Mouse (Mus musculus): ENCODE measurements at regions not wholly inside any gene's neighbourhood (a gene's known extent, or its start where the extent isn't known, plus 50 kb on each side); places are given as distances from the start of the nearest gene placed in this dataset.

DNA sequence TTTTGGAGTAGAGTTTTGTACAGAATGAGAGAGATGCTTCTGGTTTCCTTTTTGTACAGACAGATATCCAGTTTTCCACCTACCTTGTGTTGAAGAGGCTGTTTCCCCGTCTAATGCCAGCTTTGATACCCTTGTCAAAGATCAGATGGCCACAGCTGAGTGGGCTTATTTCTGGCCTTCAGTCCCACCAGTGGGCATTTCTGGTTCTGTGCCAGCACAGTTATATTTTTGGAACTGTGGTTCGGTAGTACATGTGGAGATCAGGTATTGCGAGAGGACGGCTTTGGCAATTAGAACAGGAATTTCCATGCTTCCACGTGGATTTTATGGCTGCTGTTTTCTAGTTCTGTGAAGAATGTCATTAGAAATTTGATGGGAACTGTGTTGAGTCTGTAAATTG, 302.5 kb upstream of the Cxcr4 start:
- H3K4me1 ChIP-seq (ENCODE audit: control insufficient read depth, insufficient read depth, low read length), result no peaks in the 10 kb centered on the region
- H3K4me3 ChIP-seq (ENCODE audit: control insufficient read depth, low read depth, low read length), result no peak overlapping the region
- H3K36me3 ChIP-seq (ENCODE audit: control insufficient read depth, insufficient read depth, low read length), result no peaks in the 10 kb centered on the region
- H3K27me3 ChIP-seq (ENCODE audit: control insufficient read depth, insufficient read depth, low read length), result no peaks in the 10 kb centered on the region
- no peak overlapping the region for H3K27ac ChIP-seq (ENCODE audit: control insufficient read depth, insufficient read depth, low read depth, low read length)
- TF ChIP-seq POLR2A (IDR thresholded peaks at IDR 0.05; ENCODE audit: control insufficient read depth, low read depth, low read length), result no peak
- no peak for TF ChIP-seq CTCF (IDR thresholded peaks at IDR 0.05; ENCODE audit: control insufficient read depth, insufficient read depth, insufficient replicate concordance, low read depth, low read length)

DNA sequence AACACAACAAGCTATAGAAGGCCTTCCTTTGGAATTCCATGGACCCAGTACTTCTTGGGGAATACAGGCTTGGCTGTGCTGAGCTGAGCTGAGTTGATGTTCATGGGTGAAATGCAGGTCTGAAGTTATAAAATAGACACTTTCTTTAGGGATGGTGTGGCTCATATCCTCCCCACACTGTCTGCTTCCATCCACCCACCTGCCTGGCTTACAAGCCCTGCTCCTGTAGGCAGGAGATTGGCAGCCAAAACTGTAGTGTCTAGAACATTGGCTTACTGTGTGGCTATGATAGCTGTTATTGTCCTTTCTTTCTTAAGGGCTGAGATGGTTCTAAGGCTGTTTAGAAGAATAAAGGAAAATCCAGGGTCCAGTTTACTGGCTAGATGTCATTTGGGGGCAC, 286.2 kb upstream of the Cxcr4 start:
- TF ChIP-seq CTCF (IDR thresholded peaks at IDR 0.05; ENCODE audit: control insufficient read depth, insufficient read depth, insufficient replicate concordance, low read depth, low read length) (no peak), POLR2A (IDR thresholded peaks at IDR 0.05; ENCODE audit: control insufficient read depth, low read depth, low read length) (no peak)
- Histone ChIP-seq H3K4me3 (ENCODE audit: control insufficient read depth, low read depth, low read length) (no peak overlapping the region), H3K27ac (ENCODE audit: control insufficient read depth, insufficient read depth, low read depth, low read length) (no peak overlapping the region), H3K36me3 (ENCODE audit: control insufficient read depth, insufficient read depth, low read length) (no peaks in the 10 kb centered on the region), H3K4me1 (ENCODE audit: control insufficient read depth, insufficient read depth, low read length) (peaks cover 13% of the 10 kb centered on the region), H3K27me3 (ENCODE audit: control insufficient read depth, insufficient read depth, low read length) (no peaks in the 10 kb centered on the region)

DNA sequence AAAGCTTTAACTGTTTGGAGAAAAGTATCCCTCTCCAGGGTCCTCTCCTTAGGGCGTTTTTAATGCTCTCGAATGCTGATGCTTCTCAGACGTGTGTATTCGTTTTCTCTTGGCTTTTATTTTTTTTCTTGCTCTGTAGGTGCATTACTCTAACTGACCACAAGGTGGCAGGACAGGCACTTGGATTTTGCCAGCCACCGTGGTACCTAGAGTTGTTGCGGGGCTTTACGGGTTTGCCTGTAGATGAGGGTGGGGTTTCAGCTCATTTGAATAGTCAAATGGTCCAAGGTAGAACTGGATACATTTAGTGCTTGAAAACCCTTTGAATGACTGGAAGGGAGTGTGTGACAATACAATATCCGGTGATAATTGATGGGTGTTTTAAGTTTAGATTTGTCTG, 283.2 kb upstream of the Cxcr4 start:
- H3K4me3 ChIP-seq (ENCODE audit: control insufficient read depth, low read depth, low read length), result no peak overlapping the region
- peaks cover 14% of the 10 kb centered on the region for H3K4me1 ChIP-seq (ENCODE audit: control insufficient read depth, insufficient read depth, low read length)
- no peaks in the 10 kb centered on the region for H3K27me3 ChIP-seq (ENCODE audit: control insufficient read depth, insufficient read depth, low read length)
- H3K27ac ChIP-seq (ENCODE audit: control insufficient read depth, insufficient read depth, low read depth, low read length), result no peak overlapping the region
- H3K36me3 ChIP-seq (ENCODE audit: control insufficient read depth, insufficient read depth, low read length), result no peaks in the 10 kb centered on the region
- TF ChIP-seq POLR2A (IDR thresholded peaks at IDR 0.05; ENCODE audit: control insufficient read depth, low read depth, low read length) (no peak), CTCF (IDR thresholded peaks at IDR 0.05; ENCODE audit: control insufficient read depth, insufficient read depth, insufficient replicate concordance, low read depth, low read length) (peak; percentile 72; the same call in 1 of the 2 replicates)

DNA sequence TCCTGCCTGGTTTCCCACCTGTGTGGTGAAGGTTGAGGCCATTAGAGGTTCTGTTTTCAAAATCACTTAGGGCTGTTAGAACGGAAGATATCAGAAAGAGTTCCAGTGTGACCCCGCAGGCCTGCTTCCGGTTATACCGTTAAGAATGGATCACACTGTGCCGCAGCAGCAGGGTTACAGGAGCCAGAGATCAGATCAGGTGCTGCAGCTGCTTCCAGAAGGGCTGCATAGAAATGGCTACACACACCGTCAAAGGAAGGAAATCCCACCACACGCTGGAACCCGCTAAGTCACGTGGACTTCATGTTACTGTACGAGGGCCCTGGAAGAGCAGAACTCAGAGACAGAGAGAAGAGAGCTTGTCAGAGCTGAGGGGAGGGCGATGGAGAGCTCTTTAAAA, 282.1 kb upstream of the Cxcr4 start:
- TF ChIP-seq POLR2A (IDR thresholded peaks at IDR 0.05; ENCODE audit: control insufficient read depth, low read depth, low read length) (no peak), CTCF (IDR thresholded peaks at IDR 0.05; ENCODE audit: control insufficient read depth, insufficient read depth, insufficient replicate concordance, low read depth, low read length) (no peak)
- Histone ChIP-seq H3K4me3 (ENCODE audit: control insufficient read depth, low read depth, low read length) (peak overlapping the region; percentile 23), H3K4me1 (ENCODE audit: control insufficient read depth, insufficient read depth, low read length) (peaks cover 14% of the 10 kb centered on the region), H3K27me3 (ENCODE audit: control insufficient read depth, insufficient read depth, low read length) (no peaks in the 10 kb centered on the region), H3K27ac (ENCODE audit: control insufficient read depth, insufficient read depth, low read depth, low read length) (no peak overlapping the region), H3K36me3 (ENCODE audit: control insufficient read depth, insufficient read depth, low read length) (no peaks in the 10 kb centered on the region)

DNA sequence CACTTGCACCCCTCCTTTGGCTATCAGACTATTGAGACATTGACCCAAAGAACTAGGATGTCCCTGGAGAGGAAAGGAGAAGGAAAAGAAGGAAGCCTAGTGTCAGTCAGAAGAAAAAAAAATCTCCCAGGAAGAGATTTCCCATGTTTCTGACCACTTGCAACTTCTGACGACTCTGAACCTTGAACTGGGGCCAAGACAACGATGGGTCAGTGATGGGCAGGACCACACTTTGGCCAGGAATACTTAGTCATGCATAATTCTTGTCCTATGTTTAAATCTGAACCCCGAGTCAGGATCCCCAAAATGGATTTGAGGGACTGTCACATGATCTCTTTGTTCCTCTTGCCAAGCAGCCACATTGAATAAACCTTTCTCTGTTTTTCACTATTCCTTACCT, 276.7 kb upstream of the Cxcr4 start:
- TF ChIP-seq POLR2A (IDR thresholded peaks at IDR 0.05; ENCODE audit: control insufficient read depth, low read depth, low read length) (no peak), CTCF (IDR thresholded peaks at IDR 0.05; ENCODE audit: control insufficient read depth, insufficient read depth, insufficient replicate concordance, low read depth, low read length) (no peak)
- H3K27me3 ChIP-seq (ENCODE audit: control insufficient read depth, insufficient read depth, low read length), result no peaks in the 10 kb centered on the region

DNA sequence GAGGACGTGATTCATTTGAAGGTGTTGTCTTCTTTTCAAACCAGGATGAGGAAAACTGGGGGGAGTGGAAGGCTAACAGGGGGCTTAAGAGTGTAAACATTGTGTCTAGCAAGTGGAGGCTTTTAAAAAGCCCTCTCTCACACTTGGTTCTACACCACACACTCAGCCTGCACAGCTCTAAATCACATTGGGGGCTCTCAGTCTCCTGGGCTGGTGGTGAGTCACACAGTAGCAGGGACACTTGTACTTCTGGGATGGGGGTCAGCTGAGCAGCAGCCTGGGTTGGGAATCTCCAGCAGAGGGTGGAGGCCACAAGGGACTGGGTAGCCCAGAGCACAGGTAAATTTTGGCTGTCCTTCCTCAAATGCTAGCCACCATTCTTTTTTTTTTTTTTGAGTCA, 268.4 kb upstream of the Cxcr4 start:
- Histone ChIP-seq H3K4me1 (ENCODE audit: control insufficient read depth, insufficient read depth, low read length) (no peaks in the 10 kb centered on the region), H3K27me3 (ENCODE audit: control insufficient read depth, insufficient read depth, low read length) (no peaks in the 10 kb centered on the region), H3K36me3 (ENCODE audit: control insufficient read depth, insufficient read depth, low read length) (no peaks in the 10 kb centered on the region), H3K27ac (ENCODE audit: control insufficient read depth, insufficient read depth, low read depth, low read length) (no peak overlapping the region), H3K4me3 (ENCODE audit: control insufficient read depth, low read depth, low read length) (no peak overlapping the region)
- TF ChIP-seq CTCF (IDR thresholded peaks at IDR 0.05; ENCODE audit: control insufficient read depth, insufficient read depth, insufficient replicate concordance, low read depth, low read length), result no peak
- no peak for TF ChIP-seq POLR2A (IDR thresholded peaks at IDR 0.05; ENCODE audit: control insufficient read depth, low read depth, low read length)

More for the DNA sequence above, 276.7 kb upstream of the Cxcr4 start:
- Histone ChIP-seq H3K27ac (ENCODE audit: control insufficient read depth, insufficient read depth, low read depth, low read length) (no peak overlapping the region), H3K36me3 (ENCODE audit: control insufficient read depth, insufficient read depth, low read length) (no peaks in the 10 kb centered on the region), H3K4me1 (ENCODE audit: control insufficient read depth, insufficient read depth, low read length) (peaks cover 2% of the 10 kb centered on the region; the same call in 1 of the 2 replicates), H3K4me3 (ENCODE audit: control insufficient read depth, low read depth, low read length) (no peak overlapping the region)

DNA sequence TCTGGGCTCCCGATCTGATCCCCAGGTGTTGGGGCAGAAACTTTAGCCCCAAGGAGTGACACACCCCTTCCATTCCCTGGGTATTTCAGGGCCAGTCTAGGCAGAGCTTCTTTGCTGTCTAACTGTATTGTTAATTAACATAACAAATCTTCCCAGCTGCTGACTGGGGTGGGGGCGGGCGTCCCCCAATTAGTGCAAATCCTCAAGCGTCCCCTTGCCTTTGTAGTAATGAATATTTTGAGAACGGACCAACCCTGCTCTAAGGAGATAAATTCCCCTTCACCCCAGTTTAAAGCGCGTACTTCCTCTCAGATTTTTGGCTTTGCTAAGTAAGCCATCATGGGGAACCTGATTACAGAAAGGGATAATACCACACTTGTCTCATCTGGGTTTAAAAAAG, 268.0 kb upstream of the Cxcr4 start:
- Histone ChIP-seq H3K36me3 (ENCODE audit: control insufficient read depth, insufficient read depth, low read length) (no peaks in the 10 kb centered on the region), H3K27ac (ENCODE audit: control insufficient read depth, insufficient read depth, low read depth, low read length) (no peak overlapping the region), H3K4me3 (ENCODE audit: control insufficient read depth, low read depth, low read length) (no peak overlapping the region), H3K4me1 (ENCODE audit: control insufficient read depth, insufficient read depth, low read length) (no peaks in the 10 kb centered on the region), H3K27me3 (ENCODE audit: control insufficient read depth, insufficient read depth, low read length) (no peaks in the 10 kb centered on the region)
- no peak for TF ChIP-seq POLR2A (IDR thresholded peaks at IDR 0.05; ENCODE audit: control insufficient read depth, low read depth, low read length)
- no peak for TF ChIP-seq CTCF (IDR thresholded peaks at IDR 0.05; ENCODE audit: control insufficient read depth, insufficient read depth, insufficient replicate concordance, low read depth, low read length)

DNA sequence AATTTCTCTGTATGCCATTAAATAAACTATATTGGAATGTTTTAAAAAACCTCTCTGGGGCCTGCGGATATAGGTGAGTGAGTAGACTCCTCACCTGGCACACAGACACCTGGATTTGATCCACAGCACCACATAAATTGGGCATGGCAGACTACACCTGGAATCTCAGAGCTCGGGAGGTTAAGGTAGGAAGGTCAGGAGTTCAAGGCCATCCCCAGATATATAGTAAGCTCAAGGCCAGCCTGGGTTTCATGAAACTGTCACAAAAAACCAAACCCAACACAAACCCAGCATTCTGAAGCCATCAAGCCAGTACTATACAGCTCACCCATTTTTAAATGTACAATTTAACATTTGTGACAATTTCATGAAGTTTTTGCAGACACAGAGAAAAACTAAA, 266.6 kb upstream of the Cxcr4 start:
- Histone ChIP-seq H3K36me3 (ENCODE audit: control insufficient read depth, insufficient read depth, low read length) (no peaks in the 10 kb centered on the region), H3K4me1 (ENCODE audit: control insufficient read depth, insufficient read depth, low read length) (no peaks in the 10 kb centered on the region), H3K27ac (ENCODE audit: control insufficient read depth, insufficient read depth, low read depth, low read length) (no peak overlapping the region), H3K4me3 (ENCODE audit: control insufficient read depth, low read depth, low read length) (no peak overlapping the region), H3K27me3 (ENCODE audit: control insufficient read depth, insufficient read depth, low read length) (no peaks in the 10 kb centered on the region)
- no peak for TF ChIP-seq POLR2A (IDR thresholded peaks at IDR 0.05; ENCODE audit: control insufficient read depth, low read depth, low read length)
- TF ChIP-seq CTCF (IDR thresholded peaks at IDR 0.05; ENCODE audit: control insufficient read depth, insufficient read depth, insufficient replicate concordance, low read depth, low read length), result no peak
